Mouse (Mus musculus): Measurements from ENCODE around the gene Stk26. TPM values are rescaled to one million over a fixed set of nuclear protein-coding genes. Genes with fewer than 3 reads are reported as not detected.

Stk26 gene
- total RNA-seq (2022) = 1 to 10 TPM; 6.9 to 8.6 (median 7.4) TPM

- peak; percentile 3 to 6 for DNase-seq (ENCODE audit: low spot score in 2 of 2)
These were observed at the start of gene Stk26 for GRCm38 (mm10) chrX:50840847-50841560. Gene Stk26, plus strand, starts transcription at chrX:50841047.

- DNase-seq (ENCODE audit: low spot score in 2 of 2) = no peak
These were observed 47.7 kb upstream of the Stk26 start for GRCm38 (mm10) chrX:50793005-50793680.

- DNase-seq (ENCODE audit: low spot score in 2 of 2) = no peak
These were observed 43.0 kb upstream of the Stk26 start for GRCm38 (mm10) chrX:50797798-50798197.

- no peak for DNase-seq (ENCODE audit: low spot score in 2 of 2)
These were observed 42.3 kb upstream of the Stk26 start for GRCm38 (mm10) chrX:50798571-50798970.

- DNase-seq (ENCODE audit: low spot score in 2 of 2) = no peak
These were observed 41.1 kb upstream of the Stk26 start for GRCm38 (mm10) chrX:50799656-50800188.

GRCm38 (mm10) chrX:50805654-50806053, 35.2 kb upstream of the Stk26 start:
- no peak for DNase-seq (ENCODE audit: low spot score in 2 of 2)

- no peak for DNase-seq (ENCODE audit: low spot score in 2 of 2)
These were observed 17.0 kb upstream of the Stk26 start for GRCm38 (mm10) chrX:50823856-50824255.

- no peak for DNase-seq (ENCODE audit: low spot score in 2 of 2)
These were observed 5.3 kb upstream of the Stk26 start for GRCm38 (mm10) chrX:50835592-50835991.

GRCm38 (mm10) chrX:50836029-50836691, 4.7 kb upstream of the Stk26 start:
- no peak for DNase-seq (ENCODE audit: low spot score in 2 of 2)

GRCm38 (mm10) chrX:50841587-50841986, 740 bp downstream of the Stk26 start:
- DNase-seq (ENCODE audit: low spot score in 2 of 2) = peak; percentile 3 to 5

GRCm38 (mm10) chrX:50842046-50842445, 1.2 kb downstream of the Stk26 start:
- no peak for DNase-seq (ENCODE audit: low spot score in 2 of 2)

GRCm38 (mm10) chrX:50850428-50851184, 9.8 kb downstream of the Stk26 start:
- DNase-seq (ENCODE audit: low spot score in 2 of 2) = no peak

GRCm38 (mm10) chrX:50863771-50864170, 22.9 kb downstream of the Stk26 start:
- no peak for DNase-seq (ENCODE audit: low spot score in 2 of 2)

GRCm38 (mm10) chrX:50864734-50865133, 23.9 kb downstream of the Stk26 start:
- DNase-seq (ENCODE audit: low spot score in 2 of 2) = no peak

- no peak for DNase-seq (ENCODE audit: low spot score in 2 of 2)
These were observed 33.6 kb downstream of the Stk26 start for GRCm38 (mm10) chrX:50874246-50875002.

- DNase-seq (ENCODE audit: low spot score in 2 of 2) = no peak
These were observed 47.2 kb downstream of the Stk26 start for GRCm38 (mm10) chrX:50887999-50888398.

GRCm38 (mm10) chrX:50903497-50903896, 62.6 kb downstream of the Stk26 start:
- DNase-seq (ENCODE audit: low spot score in 2 of 2) = no peak

GRCm38 (mm10) chrX:50909915-50910314, 69.1 kb downstream of the Stk26 start:
- DNase-seq (ENCODE audit: low spot score in 2 of 2) = no peak

GRCm38 (mm10) chrX:50917389-50917788, 76.5 kb downstream of the Stk26 start:
- no peak for DNase-seq (ENCODE audit: low spot score in 2 of 2)

- DNase-seq (ENCODE audit: low spot score in 2 of 2) = no peak
These were observed 77.9 kb downstream of the Stk26 start for GRCm38 (mm10) chrX:50918754-50919153.

Data from left cerebral cortex, adult 8-10 months (tissue).